Mouse (Mus musculus) urinary bladder, adult 18-20 months (tissue): Measurements from ENCODE around the gene Ncor2.
A peak's percentile ranks its signal among the peaks of the same experiment; 100 is the strongest.

Experiments used
- DNase-seq, 2 experiments: peaks; one replicate each; pipeline ENCODE4 v3.0.0; 2022; ENCODE audit warnings: low spot score in 2 of 2, mixed read lengths in 2 of 2

Gene Ncor2

GRCm38 (mm10) chr5:125148686-125149085 lies 30.3 kb downstream of the Ncor2 start:
- peak in 1 of 2 experiments; percentile 56 for DNase-seq

- no peak for DNase-seq
Observed at GRCm38 (mm10) chr5:125148173-125148572, 30.8 kb downstream of the Ncor2 start.

DNA sequence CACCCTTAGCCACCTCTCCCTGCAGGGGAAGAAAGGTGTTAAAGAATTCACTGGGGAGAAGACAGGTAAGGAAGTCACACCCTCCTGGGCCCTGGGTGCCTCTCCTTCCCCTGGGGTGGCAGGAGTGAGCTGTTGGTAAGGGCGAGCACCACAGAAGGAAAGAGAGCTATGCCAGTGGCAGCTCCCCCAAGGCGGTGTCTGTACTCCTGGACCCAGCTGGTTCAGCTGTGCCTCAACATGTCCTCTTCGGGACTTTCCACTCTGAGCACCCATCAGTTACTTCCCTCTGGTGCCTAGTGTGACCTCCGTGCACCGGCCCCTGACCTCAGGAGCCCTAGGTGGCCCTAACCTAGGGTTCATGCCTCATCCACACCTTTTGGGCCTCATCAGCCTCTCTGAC lies 31.9 kb downstream of the Ncor2 start:
- no peak for DNase-seq

- DNase-seq = no peak
Observed at GRCm38 (mm10) chr5:125143114-125143872, 35.7 kb downstream of the Ncor2 start.

DNA sequence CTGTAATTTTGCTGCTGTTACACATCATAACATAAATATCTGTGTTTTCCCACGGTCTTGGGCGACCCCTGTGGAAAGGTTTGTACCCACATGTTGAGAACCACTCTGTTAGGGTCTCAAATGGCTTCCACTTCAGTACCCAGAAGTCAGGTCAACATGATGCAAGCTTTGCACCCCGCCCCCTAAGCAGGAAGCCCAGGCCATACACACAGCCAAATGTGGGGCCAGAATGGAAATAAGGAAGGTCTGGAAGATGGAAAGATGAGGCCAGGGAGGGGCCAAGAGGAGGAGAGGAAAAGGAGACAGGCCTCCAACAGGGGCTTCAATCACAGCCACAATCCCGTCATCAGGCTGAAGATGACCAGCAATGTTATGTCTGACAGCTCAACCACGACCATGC lies 37.1 kb downstream of the Ncor2 start:
- no peak for DNase-seq

DNA sequence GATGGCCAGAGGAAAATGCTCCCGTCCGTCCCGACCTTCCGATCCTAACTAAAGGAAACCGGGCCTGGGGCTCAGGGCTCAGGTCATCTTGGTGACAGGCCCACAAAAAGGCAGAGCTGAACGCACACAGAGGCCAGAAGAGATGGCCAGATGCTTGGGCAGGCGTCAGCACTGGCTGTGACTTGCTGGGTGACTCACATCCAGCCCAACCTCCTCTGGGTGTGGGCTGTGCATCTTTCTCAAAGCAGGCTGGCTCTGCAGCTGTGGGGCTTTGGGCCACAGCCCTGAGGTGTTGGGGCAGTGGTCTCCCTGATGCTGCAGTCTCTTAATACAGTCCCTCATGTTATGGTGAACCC lies 37.5 kb downstream of the Ncor2 start:
- DNase-seq = peak in 1 of 2 experiments; percentile 80

- DNase-seq = peak; percentile 87 to 95
Observed at GRCm38 (mm10) chr5:125140832-125141524, 38.0 kb downstream of the Ncor2 start.

DNA sequence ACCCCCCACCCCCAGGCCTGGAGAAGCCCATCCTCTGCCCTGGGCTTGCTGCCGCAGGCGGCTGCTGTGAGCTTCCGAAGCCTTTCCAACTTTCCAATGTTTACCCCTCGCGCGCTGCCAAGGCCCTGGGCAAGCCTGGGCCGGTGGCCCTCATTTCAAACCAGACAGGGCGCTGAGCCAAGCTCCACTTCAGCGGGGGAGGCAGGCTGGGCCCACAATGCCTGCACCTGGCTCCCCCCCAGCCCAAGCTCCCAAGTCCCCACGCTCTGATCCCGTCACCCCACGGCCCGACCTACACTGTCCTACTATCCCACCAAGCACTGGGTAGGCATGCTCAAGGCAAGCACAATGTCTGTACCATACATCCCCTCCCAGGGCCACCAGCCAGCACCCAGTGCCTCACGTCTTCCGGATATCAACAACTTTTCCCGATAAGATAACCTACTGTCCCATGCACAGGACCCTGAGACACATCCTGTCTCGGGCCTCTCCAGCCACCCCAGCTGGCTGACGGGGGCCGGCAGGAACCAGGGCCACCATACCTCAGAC lies 38.8 kb downstream of the Ncor2 start:
- peak; percentile 82 to 87 for DNase-seq

- no peak for DNase-seq
Observed at GRCm38 (mm10) chr5:125139669-125140068, 39.4 kb downstream of the Ncor2 start.

GRCm38 (mm10) chr5:125138841-125139430 lies 40.1 kb downstream of the Ncor2 start:
- no peak for DNase-seq

DNA sequence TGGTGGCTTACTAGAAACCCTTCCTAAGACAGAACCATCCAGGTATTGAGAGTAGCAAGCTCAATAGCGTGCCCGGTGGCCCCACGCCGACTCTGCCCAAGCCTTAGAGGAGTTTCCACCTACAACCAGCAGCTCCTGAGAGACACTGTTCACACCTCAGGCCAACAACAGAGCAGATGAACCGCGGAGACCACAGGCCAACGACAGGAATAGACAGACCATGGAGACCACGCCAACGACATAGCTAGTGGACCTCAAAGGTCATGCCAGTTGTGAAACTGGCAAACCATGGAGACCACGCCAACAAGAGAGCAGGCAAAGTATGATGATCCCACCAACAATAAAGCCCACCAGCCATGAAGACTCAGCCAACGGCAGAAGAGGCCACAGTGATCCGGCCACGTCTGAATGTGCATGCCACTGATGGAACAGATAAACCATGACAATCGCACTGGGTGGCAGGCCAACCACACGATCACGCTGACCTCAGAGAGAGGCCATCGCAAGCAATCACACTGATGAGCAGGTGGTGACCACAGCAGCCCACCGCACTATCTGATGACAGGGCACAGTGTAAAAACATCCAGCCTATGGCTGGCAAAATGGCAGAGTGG lies 41.2 kb downstream of the Ncor2 start:
- no peak for DNase-seq

GRCm38 (mm10) chr5:125136996-125137671 lies 41.9 kb downstream of the Ncor2 start:
- peak in 1 of 2 experiments; percentile 37 for DNase-seq

DNA sequence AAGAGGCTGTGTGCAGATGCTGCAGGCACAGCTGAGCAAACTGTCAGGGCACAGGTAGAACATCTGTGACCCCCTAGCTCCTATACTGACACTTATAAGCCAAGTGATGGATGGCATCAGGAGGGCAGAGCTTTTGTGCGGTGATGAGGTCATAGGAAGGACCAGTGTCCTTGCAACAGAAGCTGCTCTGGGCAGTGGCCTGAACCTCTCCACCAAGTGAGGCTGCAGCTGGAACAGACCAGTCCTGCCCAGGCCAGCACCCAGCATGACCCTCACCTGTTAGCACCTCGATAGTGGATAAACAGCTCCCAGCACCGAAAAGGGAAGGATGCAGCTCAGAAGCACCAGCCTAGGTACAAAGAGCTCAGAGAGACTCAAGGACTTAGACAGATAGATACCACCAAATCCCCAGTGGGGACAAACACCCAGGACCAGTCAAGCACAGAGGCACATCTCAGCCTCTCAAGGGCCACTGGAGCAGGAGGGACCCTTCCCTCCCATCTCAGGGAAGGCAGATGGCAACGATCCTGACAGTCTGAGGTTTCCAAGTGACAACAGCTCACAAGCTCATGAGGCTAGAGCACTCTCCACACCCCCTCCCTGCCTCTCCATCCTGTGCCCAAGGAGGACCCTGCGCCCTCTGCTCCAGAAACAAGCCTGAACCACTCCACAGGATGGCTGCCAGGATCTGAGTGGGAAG lies 42.6 kb downstream of the Ncor2 start:
- DNase-seq = no peak

GRCm38 (mm10) chr5:125134795-125135468 lies 44.1 kb downstream of the Ncor2 start:
- DNase-seq = no peak

DNA sequence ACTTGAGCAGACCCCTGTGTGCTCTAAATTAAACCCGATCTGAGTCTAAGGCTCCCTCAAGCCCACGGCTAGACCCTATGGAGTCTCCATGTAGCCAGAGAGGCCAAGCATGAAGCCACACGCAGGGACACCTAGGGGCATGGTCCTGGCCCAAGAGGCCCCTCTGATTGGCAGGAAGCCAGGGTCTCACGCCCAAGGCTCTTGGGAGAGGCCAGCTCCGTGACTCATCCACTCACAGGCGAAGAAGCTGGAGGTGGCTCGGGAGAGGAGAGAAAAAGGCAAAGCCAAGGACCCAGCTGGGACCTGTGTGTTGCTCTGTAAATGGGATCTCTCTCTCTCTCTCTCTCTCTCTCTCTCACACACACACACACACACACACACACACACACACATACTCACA lies 44.6 kb downstream of the Ncor2 start:
- DNase-seq = no peak

GRCm38 (mm10) chr5:125133651-125134050 lies 45.4 kb downstream of the Ncor2 start:
- no peak for DNase-seq

- DNase-seq = no peak
Observed at GRCm38 (mm10) chr5:125132566-125133260, 46.3 kb downstream of the Ncor2 start.

- DNase-seq = no peak
Observed at GRCm38 (mm10) chr5:125132069-125132468, 47.0 kb downstream of the Ncor2 start.

DNA sequence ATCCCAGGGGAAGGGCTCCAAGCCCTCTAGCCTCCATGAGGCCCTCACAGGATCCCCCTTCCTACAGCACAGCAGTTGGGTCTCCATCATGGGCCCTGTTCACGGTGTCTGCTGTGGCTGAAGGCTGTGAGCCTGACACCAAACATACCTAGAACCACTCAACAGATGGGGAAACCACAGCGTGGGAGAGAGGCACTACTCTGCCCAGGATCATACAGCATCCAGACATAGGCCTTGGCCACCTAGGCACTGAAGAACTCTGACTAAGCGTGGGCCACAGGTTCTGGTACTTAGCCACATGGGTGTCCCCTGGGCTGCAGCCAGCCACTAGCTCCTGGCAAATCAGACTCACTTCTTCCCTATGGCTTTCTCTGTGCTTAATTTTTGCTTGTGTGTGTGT lies 48.6 kb downstream of the Ncor2 start:
- no peak for DNase-seq

DNA sequence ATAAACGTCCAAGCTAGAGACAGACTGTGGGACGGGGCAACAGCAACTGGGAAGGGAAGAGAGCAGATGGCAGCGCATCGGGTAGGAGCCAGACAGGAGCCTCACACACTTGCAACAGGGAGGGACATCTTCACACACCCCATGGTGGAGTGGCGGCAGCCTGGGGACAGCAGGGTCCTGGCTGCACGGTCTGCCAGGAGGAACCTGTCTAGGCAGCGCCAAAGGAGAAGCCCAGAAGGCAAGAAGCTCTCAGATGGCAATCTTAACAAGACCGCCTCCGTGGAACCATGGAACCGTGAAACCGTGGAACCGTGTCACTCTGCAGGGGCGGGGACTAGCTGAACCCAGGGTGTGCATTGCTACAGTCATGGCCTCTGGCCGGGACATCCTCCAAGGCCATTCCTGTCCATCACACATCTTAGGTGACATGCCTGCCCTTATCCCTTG lies 50.1 kb downstream of the Ncor2 start:
- no peak for DNase-seq
